Mouse (Mus musculus) limb, embryonic 14.5 days (tissue): ENCODE data around the gene Angptl8. TPM values are rescaled to one million over a fixed set of nuclear protein-coding genes. Genes with fewer than 3 reads are reported as not detected.

ENCODE experiments used
- ATAC-seq: fragments of 200-750 bp; cut with Nextera tagmentation; 2 replicates; pipeline ENCODE4 v1.8.0; 2017; ENCODE audit warnings: low read depth, moderate number of reproducible peaks, moderate TSS enrichment; ENCODE audit not compliant: low FRiP score
- DNase-seq: peaks from one replicate; pipeline ENCODE4 v3.0.0-alpha.2; 2015; ENCODE audit warnings: low spot score
- H3K27ac ChIP-seq: fragments of 300-500 bp; sonication (generic); replicated peaks from 2 replicates; pipeline ENCODE4 v1.5.1; 2014; ENCODE audit warnings: low read depth, mild to moderate bottlenecking, low read length, moderate library complexity, mixed read lengths
- H3K27me3 ChIP-seq: fragments of 300-500 bp; sonication (generic); 2 replicates; pipeline ENCODE4 v1.6.1; 2014; ENCODE audit warnings: low read length, mixed read lengths; ENCODE audit not compliant: control insufficient read depth, insufficient read depth
- H3K36me3 ChIP-seq: fragments of 300-500 bp; sonication (generic); 2 replicates; pipeline ENCODE4 v1.6.1; 2014; ENCODE audit warnings: mild to moderate bottlenecking, low read length, moderate library complexity, mixed read lengths; ENCODE audit not compliant: control insufficient read depth, insufficient read depth
- H3K4me1 ChIP-seq: fragments of 300-500 bp; sonication (generic); 2 replicates; pipeline ENCODE4 v1.6.1; 2014; ENCODE audit warnings: antibody characterized with exemption, low read length, mixed read lengths; ENCODE audit not compliant: control insufficient read depth, insufficient read depth
- H3K4me2 ChIP-seq: fragments of 300-500 bp; sonication (generic); replicated peaks from 2 replicates; pipeline ENCODE4 v1.6.1; 2014; ENCODE audit warnings: low read depth, mild to moderate bottlenecking, low read length, moderate library complexity; ENCODE audit not compliant: severe bottlenecking
- H3K4me3 ChIP-seq: fragments of 300-500 bp; sonication (generic); replicated peaks from 2 replicates; pipeline ENCODE4 v1.5.1; 2014; ENCODE audit warnings: low read length
- H3K9ac ChIP-seq: fragments of 300-500 bp; sonication (generic); 2 replicates; pipeline ENCODE4 v1.6.1; 2014; ENCODE audit warnings: mild to moderate bottlenecking, low read depth, low read length, moderate library complexity; ENCODE audit not compliant: severe bottlenecking
- H3K9me3 ChIP-seq: fragments of 300-500 bp; sonication (generic); 2 replicates; pipeline ENCODE4 v1.6.1; 2016; ENCODE audit warnings: low read length; ENCODE audit not compliant: control insufficient read depth
- POLR2A ChIP-seq: fragments of 200-500 bp; IDR thresholded peaks from 2 replicates; pipeline ENCODE4 v1.8.0; 2012; ENCODE audit warnings: inconsistent platforms, mild to moderate bottlenecking, moderate library complexity, borderline replicate concordance; ENCODE audit not compliant: insufficient read depth, insufficient read length; ENCODE audit errors: extremely low read depth
- WGBS: fragments of 180-500 bp; shearing (Covaris S2); extraction: QIAGEN DNeasy Blood & Tissue Kit; methylation state at CpG from one replicate; pipeline ENCODE4 v1.1.7; 2014; 5-methylcytosine and 5-hydroxymethylcytosine counted together
- polyA plus RNA-seq, 2 experiments: library from polyadenylated mRNA; depleted of rRNA in 1 of 2; stranded (reverse) in 1 of 2; unstranded in 1 of 2; fragments of >200 nt; fragmentation: Nextera tagmentation in 1 of 2; extraction: Ambion mirVana in 1 of 2; gene quantifications; 2 replicates each; pipeline versions ENCODE4 v1.2.1 to v1.2.3; 2012 to 2014

Gene Angptl8
- polyA plus RNA-seq, 2 experiments: 0.44 TPM; not detected in 1

GRCm38 (mm10) chr9:21829834-21830460 is 5.4 kb upstream of the Angptl8 start:
- 88% methylated on average over 14 of the region's 14 CpGs for WGBS
- H3K9ac ChIP-seq: no peak overlapping the region

GRCm38 (mm10) chr9:21830461-21830850 is 4.9 kb upstream of the Angptl8 start:
- TF ChIP-seq POLR2A: no peak
- H3K27ac ChIP-seq: no peak overlapping the region
- H3K4me1 ChIP-seq: no peaks in the 10 kb centered on the region
- peaks cover 69% of the 10 kb centered on the region for H3K36me3 ChIP-seq
- ATAC-seq (no peak), DNase-seq (no peak)
- no peak overlapping the region for H3K4me2 ChIP-seq
- H3K4me3 ChIP-seq: no peak overlapping the region
- H3K9me3 ChIP-seq: no peaks in the 10 kb centered on the region
- WGBS: 85% methylated on average over 5 of the region's 5 CpGs
- H3K27me3 ChIP-seq: no peaks in the 10 kb centered on the region
- H3K9ac ChIP-seq: no peak overlapping the region

More at GRCm38 (mm10) chr9:21829834-21830460, 5.4 kb upstream of the Angptl8 start:
- Histone ChIP-seq H3K27me3 (no peaks in the 10 kb centered on the region), H3K4me2 (no peak overlapping the region), H3K27ac (no peak overlapping the region), H3K9me3 (no peaks in the 10 kb centered on the region), H3K4me1 (no peaks in the 10 kb centered on the region), H3K4me3 (no peak overlapping the region), H3K36me3 (peaks cover 67% of the 10 kb centered on the region)
- ATAC-seq: no peak
- DNase-seq: no peak
- no peak for TF ChIP-seq POLR2A

- no peak for DNase-seq
- ATAC-seq: no peak
- no peak for TF ChIP-seq POLR2A
- Histone ChIP-seq H3K4me2 (no peak overlapping the region), H3K4me3 (no peak overlapping the region), H3K27me3 (no peaks in the 10 kb centered on the region), H3K27ac (no peak overlapping the region), H3K9ac (no peak overlapping the region), H3K36me3 (peaks cover 72% of the 10 kb centered on the region), H3K4me1 (no peaks in the 10 kb centered on the region), H3K9me3 (no peaks in the 10 kb centered on the region)
- WGBS: 90% methylated on average over 11 of the region's 11 CpGs
Observed at GRCm38 (mm10) chr9:21830936-21831335, 4.4 kb upstream of the Angptl8 start.

GRCm38 (mm10) chr9:21831558-21832240 is 3.6 kb upstream of the Angptl8 start:
- no peak overlapping the region for H3K27ac ChIP-seq
- no peak for TF ChIP-seq POLR2A
- H3K4me3 ChIP-seq: no peak overlapping the region
- H3K9ac ChIP-seq: no peak overlapping the region
- ATAC-seq (no peak), DNase-seq (no peak)
- H3K4me1 ChIP-seq: no peaks in the 10 kb centered on the region
- 89% methylated on average over 20 of the region's 20 CpGs for WGBS
- no peak overlapping the region for H3K4me2 ChIP-seq
- H3K27me3 ChIP-seq: no peaks in the 10 kb centered on the region
- H3K36me3 ChIP-seq: peaks cover 78% of the 10 kb centered on the region
- H3K9me3 ChIP-seq: no peaks in the 10 kb centered on the region

- Histone ChIP-seq H3K9ac (no peak overlapping the region), H3K9me3 (no peaks in the 10 kb centered on the region), H3K4me2 (no peak overlapping the region), H3K27me3 (no peaks in the 10 kb centered on the region), H3K27ac (no peak overlapping the region), H3K36me3 (peaks cover 73% of the 10 kb centered on the region), H3K4me3 (no peak overlapping the region), H3K4me1 (no peaks in the 10 kb centered on the region)
- DNase-seq (no peak), ATAC-seq (no peak)
- WGBS: 94% methylated on average over 2 of the region's 2 CpGs
- TF ChIP-seq POLR2A: no peak
Observed at GRCm38 (mm10) chr9:21837690-21838089, 2.4 kb downstream of the Angptl8 start.
